Mouse (Mus musculus) liver, embryonic 14 days (tissue): Measurements from ENCODE around the gene Cidec. TPM values are rescaled to one million over a fixed set of nuclear protein-coding genes. Genes with fewer than 3 reads are reported as not detected.

Experiments
- polyA plus RNA-seq: library from polyadenylated mRNA; depleted of rRNA; stranded (reverse); fragments of >200 nt; gene quantifications from 2 replicates; pipeline ENCODE4 v1.2.3, GENCODE M21; 2012; rRNA removed

The Cidec gene
- polyA plus RNA-seq, result 0.02 TPM in 1 of 2 replicates, not detected in the other

DNA sequence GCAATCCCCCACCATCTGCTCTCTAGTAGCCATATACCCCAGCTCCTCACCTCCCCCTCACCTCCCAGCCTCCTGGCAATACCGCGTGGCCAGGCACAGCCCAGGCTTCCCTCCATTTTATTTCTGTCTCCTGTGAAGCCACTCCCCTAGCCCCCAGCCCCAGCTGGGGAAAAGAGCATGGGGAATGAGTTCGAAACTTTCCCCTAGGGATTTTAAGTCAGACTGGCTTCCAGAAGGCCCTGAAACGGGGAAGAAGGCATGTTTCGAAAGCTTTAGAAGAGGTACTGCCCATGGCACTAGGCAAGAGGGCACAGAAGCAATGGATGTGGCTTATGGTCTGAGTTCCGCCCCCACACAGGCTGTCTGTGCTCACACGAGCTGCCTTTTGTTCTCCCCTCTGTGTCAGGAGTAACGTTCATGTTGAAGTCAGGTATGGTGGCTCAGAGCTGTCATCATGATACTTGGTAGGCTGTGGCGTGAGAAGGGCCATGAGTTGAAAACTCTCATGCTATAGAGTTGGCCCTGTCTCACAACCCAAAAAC is at the start of gene Cidec:
Gene Cidec, minus strand, starts transcription at position 97 of the 542 bp plus-strand sequence.

DNA sequence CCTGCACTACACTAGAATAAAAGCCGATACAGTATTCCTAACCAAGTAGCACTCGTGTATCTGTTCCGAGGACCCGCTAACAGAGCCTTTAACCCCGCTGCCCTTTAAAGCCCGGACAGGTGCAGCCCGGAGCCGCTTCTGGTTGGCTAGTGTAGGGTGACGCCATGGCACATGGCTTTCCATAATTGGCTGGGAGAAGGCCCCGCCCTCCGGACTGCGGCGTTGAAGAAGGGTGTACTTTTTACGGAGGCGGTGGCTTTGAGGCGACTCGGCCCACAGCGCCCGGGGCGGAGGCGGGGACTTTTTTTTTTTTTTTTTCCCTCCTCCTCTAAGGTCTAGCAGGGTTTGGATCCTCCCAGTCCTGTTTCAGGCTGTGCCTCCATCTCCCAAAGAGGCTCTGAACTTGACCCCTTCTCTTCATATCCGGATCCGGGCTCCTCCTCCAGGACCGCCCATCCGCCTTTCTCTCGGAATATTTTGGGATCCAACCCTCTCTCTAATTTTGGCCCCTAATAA is 47.6 kb upstream of the Cidec start, which contains the start of gene Creld1:
Gene Creld1, plus strand, starts transcription at position 198 of the 516 bp plus-strand sequence.

GRCm38 (mm10) chr6:113471297-113471936 is 35.9 kb upstream of the Cidec start, which contains the start of gene Il17rc:
TSS of gene Il17rc (plus strand) at chr6:113471427.

DNA sequence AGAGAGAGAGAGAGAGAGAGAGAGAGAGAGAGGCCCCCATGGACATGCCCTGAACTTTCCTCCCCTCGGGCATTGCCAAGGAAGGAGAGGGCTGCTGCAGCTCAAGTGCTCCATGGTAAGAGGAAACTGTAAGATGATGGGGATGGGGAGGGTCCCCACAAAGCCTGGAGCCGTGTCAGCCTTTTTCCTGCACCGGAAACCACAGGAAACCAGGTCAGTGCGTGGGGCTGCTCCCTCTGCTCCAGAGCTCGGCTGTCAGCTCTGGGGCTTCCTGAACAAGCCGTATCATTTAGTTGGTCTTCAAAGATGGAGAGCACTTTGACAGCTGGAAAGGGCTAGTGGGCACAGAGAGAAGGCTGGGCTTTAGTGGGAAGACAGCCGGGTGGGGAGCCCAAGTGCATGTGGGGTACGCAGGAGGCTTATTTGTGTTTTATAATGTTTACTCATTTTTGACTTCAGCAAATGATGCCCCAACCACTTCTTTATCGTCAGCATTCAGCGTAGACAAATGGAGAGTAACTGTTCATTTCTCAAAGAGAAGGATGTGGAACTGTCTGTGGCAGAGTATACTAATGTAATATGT is 22.5 kb upstream of the Cidec start, which contains the start of gene Il17re:
Gene Il17re, plus strand, starts transcription at position 533 of the 583 bp plus-strand sequence.

DNA sequence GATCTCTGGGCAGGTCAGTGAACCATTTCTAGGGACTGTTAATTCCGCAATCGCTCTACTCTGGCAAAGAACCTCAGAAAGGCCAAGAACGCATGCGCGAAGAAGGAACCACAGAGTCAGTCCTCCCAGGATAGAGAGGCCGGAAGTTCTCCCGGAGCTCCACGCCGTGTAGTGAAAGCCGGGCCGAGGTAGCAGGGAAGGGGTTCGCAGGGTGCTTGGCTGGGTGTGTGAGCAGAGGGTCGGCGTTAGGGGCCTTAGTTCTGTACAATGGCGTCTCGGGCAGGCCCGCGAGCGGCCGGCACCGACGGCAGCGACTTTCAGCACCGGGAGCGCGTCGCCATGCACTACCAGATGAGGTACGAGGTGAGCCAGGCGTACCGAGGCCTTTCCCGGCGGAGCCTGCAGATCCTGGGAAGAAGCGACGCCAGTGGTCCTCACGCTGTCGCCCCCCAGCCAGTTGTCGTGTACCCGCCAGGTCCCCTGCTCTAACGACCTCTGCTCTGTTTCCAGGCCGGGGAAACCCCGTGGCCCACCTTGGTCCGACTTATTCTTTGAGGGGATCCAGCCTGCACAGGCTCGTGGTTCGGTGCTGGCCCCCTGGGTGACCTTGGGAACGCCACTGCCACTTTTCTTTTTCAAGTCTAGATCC is 7.0 kb upstream of the Cidec start, which contains the start of gene Jagn1:
Gene Jagn1, plus strand, starts transcription at position 128 of the 649 bp plus-strand sequence.

DNA sequence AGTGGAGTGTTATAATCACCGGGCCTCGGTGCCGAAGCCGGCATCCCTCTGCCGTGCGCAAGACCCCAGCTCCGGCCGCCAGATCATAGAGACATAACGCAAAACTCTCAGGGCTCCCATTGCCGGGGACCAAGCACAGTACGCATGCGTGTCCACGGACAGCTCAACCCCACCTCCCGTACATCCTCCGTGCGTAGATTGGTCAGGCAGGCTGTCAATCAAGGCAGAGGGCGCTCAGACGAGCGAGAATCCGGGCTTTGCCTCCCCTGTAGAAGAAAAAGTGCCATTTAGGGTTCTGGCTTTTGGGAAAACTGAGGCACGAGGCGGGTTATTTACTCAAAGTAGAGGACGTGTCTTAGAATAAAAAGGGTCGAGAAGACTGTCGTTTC is 16.4 kb downstream of the Cidec start, which contains the start of gene Rpusd3:
Gene Rpusd3, minus strand, starts transcription at position 142 of the 389 bp plus-strand sequence.

GRCm38 (mm10) chr6:113388960-113389359 is 46.6 kb downstream of the Cidec start, which contains the start of gene Ttll3:
TSS of gene Ttll3 (plus strand) at chr6:113389260.

GRCm38 (mm10) chr6:113377496-113378385 is 57.8 kb downstream of the Cidec start, which contains the start of the genes Tada3 and Arpc4:
TSS of gene Tada3 (minus strand) at chr6:113377883.
TSS of gene Arpc4 (plus strand) at chr6:113378115.

Other genes with a start within 250 kb of the Cidec start
- gene Lhfpl4, start 240.4 kb downstream of the Cidec start, polyA plus RNA-seq, result 0.02 TPM in 2 replicates
- gene Mtmr14, start 197.9 kb downstream of the Cidec start, polyA plus RNA-seq, result 10.2 and 11.7 TPM in 2 replicates
- gene Cpne9, start 153.5 kb downstream of the Cidec start, polyA plus RNA-seq, result 0.01 and 0.02 TPM in 2 replicates
- gene Brpf1, start 128.6 kb downstream of the Cidec start, polyA plus RNA-seq, result 10.3 and 12.5 TPM in 2 replicates
- 7.3 and 8.2 TPM in 2 replicates for gene Ogg1, start 108.8 kb downstream of the Cidec start, polyA plus RNA-seq
- gene Camk1, start 91.8 kb downstream of the Cidec start, polyA plus RNA-seq, result 8.9 and 9.5 TPM in 2 replicates
- gene Tada3, start 57.9 kb downstream of the Cidec start, polyA plus RNA-seq, result 14.0 and 15.7 TPM in 2 replicates
- gene Arpc4, start 57.6 kb downstream of the Cidec start, polyA plus RNA-seq, result 39.9 and 50.0 TPM in 2 replicates
- gene Ttll3, start 46.5 kb downstream of the Cidec start, polyA plus RNA-seq, result 1.7 and 2.2 TPM in 2 replicates
- 10.2 and 11.6 TPM in 2 replicates for gene Rpusd3, start 16.4 kb downstream of the Cidec start, polyA plus RNA-seq
- 21.3 and 24.6 TPM in 2 replicates for gene Jagn1, start 6.8 kb upstream of the Cidec start, polyA plus RNA-seq
- gene Il17re, start 22.7 kb upstream of the Cidec start, polyA plus RNA-seq, result 0.08 and 0.14 TPM in 2 replicates
- gene Il17rc, start 35.7 kb upstream of the Cidec start, polyA plus RNA-seq, result 3.1 and 3.4 TPM in 2 replicates
- 2.8 and 3.3 TPM in 2 replicates for gene Creld1, start 47.5 kb upstream of the Cidec start, polyA plus RNA-seq
- gene Prrt3, start 66.2 kb upstream of the Cidec start, polyA plus RNA-seq, result 0.01 TPM in 1 of 2 replicates, not detected in the other
- gene Emc3, start 95.9 kb upstream of the Cidec start, polyA plus RNA-seq, result 19.8 and 23.1 TPM in 2 replicates
- 7.8 and 9.5 TPM in 2 replicates for gene Fancd2, start 95.9 kb upstream of the Cidec start, polyA plus RNA-seq
- gene Fancd2os, start 165.0 kb upstream of the Cidec start, polyA plus RNA-seq, result not detected in 2 replicates
- 67.4 and 76.9 TPM in 2 replicates for gene Brk1, start 169.0 kb upstream of the Cidec start, polyA plus RNA-seq
- gene Vhl, start 188.2 kb upstream of the Cidec start, polyA plus RNA-seq, result 3.8 and 4.0 TPM in 2 replicates
- gene Irak2, start 202.7 kb upstream of the Cidec start, polyA plus RNA-seq, result 21.7 and 29.0 TPM in 2 replicates